ENCODE assay signal across 9 mouse cellular contexts in the genomic region with DNA sequence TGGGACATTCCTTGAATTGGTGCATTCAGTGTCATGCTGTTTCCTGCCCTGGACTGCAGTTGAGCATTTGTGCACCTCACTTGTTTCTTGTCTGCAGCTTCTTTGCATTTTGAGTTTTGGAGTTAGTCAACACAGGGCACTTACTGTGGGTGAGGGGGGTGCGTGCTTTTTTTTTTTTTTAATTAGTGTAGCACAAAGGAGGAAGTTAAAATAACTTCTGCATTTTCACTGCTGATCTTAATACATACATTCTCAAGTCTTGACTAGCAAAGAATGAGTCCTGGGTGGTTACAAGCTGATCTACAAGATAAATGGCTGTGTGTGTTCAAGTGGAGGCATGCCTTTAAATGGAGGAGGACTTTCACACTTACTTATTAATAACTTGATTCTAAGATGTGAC. TPM values are rescaled to one million over a fixed set of nuclear protein-coding genes. Genes with fewer than 3 reads are reported as not detected.
DNase-seq lines count a peak whose midpoint lies in the region; ATAC-seq and TF ChIP-seq lines count a peak whose summit lies in the region.
"Had no signal": no experiment of that assay in that cellular context is flagged by ENCODE, and none has a peak within 500 bp of the region (broad histone marks: within the 10 kb centered on the region; RNA-seq: fewer than 3 reads in every experiment).

No protein-coding gene starts in this region.

- no peaks in the 10 kb centered on the region for H3K36me3 ChIP-seq in heart, embryonic 12.5 days
- H3K36me3 ChIP-seq in ES-E14 (ENCODE audit: control insufficient read depth, insufficient read depth, low read length, poor library complexity, severe bottlenecking) = peaks cover 2% of the 10 kb centered on the region; the same call in 1 of the 2 replicates
- 0 out of 2 replicates have a peak, but pooled peaks cover 4% of the 10 kb centered on the region for H3K36me3 ChIP-seq in hindbrain, embryonic 10.5 days

- DNase-seq in heart, postnatal 4 days = no peak
- DNase-seq in ES-E14 (ENCODE audit: low read depth, low spot score) = no peak
- no peak for DNase-seq in hindbrain, embryonic 10.5 days (ENCODE audit: low spot score)
- DNase-seq in frontal cortex, postnatal 36 days (ENCODE audit: low spot score in 2 of 2) = no peak
- no peak for DNase-seq in frontal cortex, postnatal 14 days (ENCODE audit: low spot score in 2 of 2)

- in situ Hi-C loops in ES-E14 (cut with MboI; ENCODE audit: low sequenced_read_pairs in 2 of 2, unreplicated experiment in 2 of 2) = no loop called here

- WGBS in heart, embryonic 12.5 days = 58% methylated on average over 1 of the region's 1 CpGs
- 80% methylated on average over 1 of the region's 1 CpGs for WGBS in hindbrain, embryonic 10.5 days

- no peaks in the 10 kb centered on the region for H3K27me3 ChIP-seq in heart, embryonic 12.5 days (replicated peaks)
- H3K27me3 ChIP-seq in hindbrain, embryonic 10.5 days (ENCODE audit: insufficient read depth, poor library complexity, severe bottlenecking) = no peaks in the 10 kb centered on the region
- H3K27me3 ChIP-seq: Patski had no signal

- H3K9ac ChIP-seq in heart, embryonic 12.5 days = peak overlapping the region; percentile 99
- H3K9ac ChIP-seq in ES-E14 (ENCODE audit: insufficient read depth, low read depth, low read length, poor library complexity, severe bottlenecking) = no peak overlapping the region

- no peak for ATAC-seq in heart, embryonic 12.5 days (ENCODE audit: insufficient number of reproducible peaks, low FRiP score)
- ATAC-seq in megakaryocyte progenitor cell, adult 5-6 weeks (replicated peaks; ENCODE audit: poor library complexity) = peak; percentile 18
- no peak for ATAC-seq in frontal cortex, adult (ENCODE audit: low TSS enrichment)
- ATAC-seq: Patski had no signal

- peak overlapping the region; percentile 95 for H3K4me3 ChIP-seq in heart, embryonic 12.5 days
- H3K4me3 ChIP-seq in ES-E14 (ENCODE audit: insufficient read depth in 1 of 2, low read depth in 1 of 2, low read length in 2 of 2, poor library complexity in 1 of 2, severe bottlenecking in 1 of 2) = peak overlapping the region; percentile 93 to 95; a peak in 2 of 4 replicates
- peak overlapping the region; percentile 94 for H3K4me3 ChIP-seq in hindbrain, embryonic 10.5 days

- peak overlapping the region; percentile 91 for H3K4me2 ChIP-seq in heart, embryonic 12.5 days

- H3K27ac ChIP-seq in heart, embryonic 12.5 days (ENCODE audit: poor library complexity, severe bottlenecking) = peak overlapping the region; percentile 97
- no peak overlapping the region for H3K27ac ChIP-seq in ES-E14 (ENCODE audit: insufficient read depth, low read depth, low read length, poor library complexity, severe bottlenecking)
- H3K27ac ChIP-seq in hindbrain, embryonic 10.5 days = no peak overlapping the region

- no peaks in the 10 kb centered on the region for H3K9me3 ChIP-seq in heart, embryonic 12.5 days (replicated peaks)
- H3K9me3 ChIP-seq in ES-E14 (ENCODE audit: control insufficient read depth, insufficient read depth, low read depth, low read length) = no peaks in the 10 kb centered on the region
- H3K9me3 ChIP-seq in hindbrain, embryonic 10.5 days = no peaks in the 10 kb centered on the region

- H3K4me1 ChIP-seq in heart, embryonic 12.5 days (replicated peaks) = peaks cover 47% of the 10 kb centered on the region
- peaks cover 5 to 9% of the 10 kb centered on the region in 2 experiments; a peak in 3 of 4 replicates for H3K4me1 ChIP-seq in ES-E14 (ENCODE audit: control insufficient read depth in 2 of 2, insufficient read depth in 2 of 2, low read length in 2 of 2, poor library complexity in 1 of 2)
- H3K4me1 ChIP-seq in hindbrain, embryonic 10.5 days (replicated peaks) = peaks cover 33% of the 10 kb centered on the region

TF ChIP-seq in ES-E14, 5 proteins besides CTCF, POLR2A, EP300 and RAD21:
- no peak for TF ChIP-seq MAFK (IDR thresholded peaks at IDR 0.05; ENCODE audit: insufficient read depth, low read depth, low read length)
- no peak for TF ChIP-seq ZNF384 (IDR thresholded peaks at IDR 0.05; ENCODE audit: low read depth, low read length)
- no peak for TF ChIP-seq CHD2 (IDR thresholded peaks at IDR 0.05; ENCODE audit: low read depth, low read length)
- TF ChIP-seq ZC3H11A (IDR thresholded peaks at IDR 0.05; ENCODE audit: borderline replicate concordance, low read depth, low read length) = no peak
- no peak for TF ChIP-seq HCFC1 (IDR thresholded peaks at IDR 0.05; ENCODE audit: borderline replicate concordance, insufficient read depth, low read length)

RNA-seq across cellular contexts. Expression of a gene that starts 2.3 kb away (rescaled TPM):
- polyA plus RNA-seq in heart, embryonic 12.5 days (2016; fragmentation: Nextera tagmentation; extraction: Ambion mirVana) = 478 and 484 TPM in 2 replicates
- 100 to 1,000 TPM; 246 to 249 TPM for total RNA-seq in heart, postnatal 4 days (2021)
- total RNA-seq in ES-E14 (2012; rRNA removed) = 67.5 and 100 TPM in 2 replicates
- polyA plus RNA-seq in hindbrain, embryonic 10.5 days (2016; fragmentation: Nextera tagmentation; extraction: Ambion mirVana) = 352 and 355 TPM in 2 replicates
- 802 and 912 TPM in 2 replicates for total RNA-seq in megakaryocyte progenitor cell, adult 5-6 weeks (2015)
- 414 and 435 TPM in 2 replicates for total RNA-seq in megakaryocyte progenitor cell, adult 5-6 weeks (2017)

RNA-seq across cellular contexts. Expression of a gene that starts 40.2 kb away (rescaled TPM):
- 0.37 and 0.41 TPM in 2 replicates for polyA plus RNA-seq in heart, embryonic 12.5 days (2016; fragmentation: Nextera tagmentation; extraction: Ambion mirVana)
- not detected for total RNA-seq in heart, postnatal 4 days (2021)
- 0.45 and 0.95 TPM in 2 replicates for total RNA-seq in ES-E14 (2012; rRNA removed)
- polyA plus RNA-seq in hindbrain, embryonic 10.5 days (2016; fragmentation: Nextera tagmentation; extraction: Ambion mirVana) = 0.15 and 0.24 TPM in 2 replicates
- 0.12 TPM in 1 of 2 replicates, not detected in the other for total RNA-seq in megakaryocyte progenitor cell, adult 5-6 weeks (2015)
- total RNA-seq in megakaryocyte progenitor cell, adult 5-6 weeks (2017) = not detected in 2 replicates

RNA-seq across cellular contexts. Expression of a gene that starts 43.7 kb away (rescaled TPM):
- polyA plus RNA-seq in heart, embryonic 12.5 days (2016; fragmentation: Nextera tagmentation; extraction: Ambion mirVana) = not detected in 2 replicates
- not detected for total RNA-seq in heart, postnatal 4 days (2021)
- total RNA-seq in ES-E14 (2012; rRNA removed) = 0.21 TPM in 1 of 2 replicates, not detected in the other
- polyA plus RNA-seq in hindbrain, embryonic 10.5 days (2016; fragmentation: Nextera tagmentation; extraction: Ambion mirVana) = not detected in 2 replicates
- not detected in 2 replicates for total RNA-seq in megakaryocyte progenitor cell, adult 5-6 weeks (2015)
- total RNA-seq in megakaryocyte progenitor cell, adult 5-6 weeks (2017) = not detected in 2 replicates
- polyA plus RNA-seq: Patski had no signal

RNA-seq across cellular contexts. Expression of a gene that starts 46.4 kb away (rescaled TPM):
- polyA plus RNA-seq in heart, embryonic 12.5 days (2016; fragmentation: Nextera tagmentation; extraction: Ambion mirVana) = 169 and 171 TPM in 2 replicates
- 100 to 1,000 TPM; 103 to 105 TPM for total RNA-seq in heart, postnatal 4 days (2021)
- total RNA-seq in ES-E14 (2012; rRNA removed) = 127 and 138 TPM in 2 replicates
- polyA plus RNA-seq in hindbrain, embryonic 10.5 days (2016; fragmentation: Nextera tagmentation; extraction: Ambion mirVana) = 238 and 248 TPM in 2 replicates
- 45.3 and 49.7 TPM in 2 replicates for total RNA-seq in megakaryocyte progenitor cell, adult 5-6 weeks (2015)
- 98.1 and 104 TPM in 2 replicates for total RNA-seq in megakaryocyte progenitor cell, adult 5-6 weeks (2017)

RNA-seq across cellular contexts. Expression of a gene that starts 46.6 kb away (rescaled TPM):
- polyA plus RNA-seq in heart, embryonic 12.5 days (2016; fragmentation: Nextera tagmentation; extraction: Ambion mirVana) = 215 and 216 TPM in 2 replicates
- total RNA-seq in heart, postnatal 4 days (2021) = 100 to 1,000 TPM; 198 to 211 TPM
- total RNA-seq in ES-E14 (2012; rRNA removed) = 63.9 and 84.4 TPM in 2 replicates
- polyA plus RNA-seq in hindbrain, embryonic 10.5 days (2016; fragmentation: Nextera tagmentation; extraction: Ambion mirVana) = 111 and 120 TPM in 2 replicates
- total RNA-seq in megakaryocyte progenitor cell, adult 5-6 weeks (2015) = 29.8 and 32.4 TPM in 2 replicates
- 11.2 and 21.6 TPM in 2 replicates for total RNA-seq in megakaryocyte progenitor cell, adult 5-6 weeks (2017)
